Mouse (Mus musculus) intestine, embryonic 15.5 days (tissue): ENCODE data around the gene Polr3g. TPM values are rescaled to one million over a fixed set of nuclear protein-coding genes. Genes with fewer than 3 reads are reported as not detected.

ENCODE experiments used
- polyA plus RNA-seq: library from polyadenylated mRNA; unstranded; fragments of >200 nt; fragmentation: Nextera tagmentation; extraction: Ambion mirVana; gene quantifications from 2 replicates; pipeline ENCODE4 v1.2.1, GENCODE M21; 2015

The Polr3g gene
- polyA plus RNA-seq, 1 experiment from 2014 or later: 16.7 TPM

Other genes with a start within 250 kb of the Polr3g start
- 0.82 and 0.83 TPM in 2 replicates for gene Adgrv1, start 77.9 kb downstream of the Polr3g start, polyA plus RNA-seq
- gene Lysmd3, start 53.4 kb downstream of the Polr3g start, polyA plus RNA-seq: 24.4 and 25.2 TPM in 2 replicates
- 8.4 and 9.2 TPM in 2 replicates for gene Mblac2, start 328 bp upstream of the Polr3g start, polyA plus RNA-seq
- gene Cetn3, start 72.1 kb upstream of the Polr3g start, polyA plus RNA-seq: 175 and 207 TPM in 2 replicates